Mouse (Mus musculus) megakaryocyte, embryonic 14.5 days (primary cell): ENCODE results near the gene Pax7.

Source experiments
- FLI1 ChIP-seq: IDR thresholded peaks from 2 replicates; pipeline ENCODE4 v1.6.1; 2012; ENCODE audit warnings: low read length, inconsistent platforms, mixed read lengths
- GATA1 ChIP-seq: IDR thresholded peaks from 3 replicates; pipeline ENCODE4 v1.6.1; 2012; ENCODE audit warnings: mixed read lengths, low read length, inconsistent platforms, borderline replicate concordance

- no peak for TF ChIP-seq FLI1
- no peak for TF ChIP-seq GATA1
Observed at GRCm38 (mm10) chr4:139697755-139698154, 135.6 kb downstream of the Pax7 start.
